ENCODE assay signal across 12 mouse cellular contexts in genomic region chr6:115519275-115519699, GRCm38 (mm10). TPM values are rescaled to one million over a fixed set of nuclear protein-coding genes. Genes with fewer than 3 reads are reported as not detected.
A peak's percentile ranks its signal among the peaks of the same experiment; 100 is the strongest.
DNase-seq lines count a peak whose midpoint lies in the region; ATAC-seq and TF ChIP-seq lines count a peak whose summit lies in the region.
"Had no signal": no experiment of that assay in that cellular context is flagged by ENCODE, and none has a peak within 500 bp of the region (broad histone marks: within the 10 kb centered on the region; RNA-seq: fewer than 3 reads in every experiment).

No protein-coding gene starts in this region.

- no peaks in the 10 kb centered on the region for H3K9me3 ChIP-seq in liver, embryonic 16.5 days (replicated peaks; ENCODE audit: control insufficient read depth, low read length)
- H3K9me3 ChIP-seq in forebrain, embryonic 13.5 days (replicated peaks) = no peaks in the 10 kb centered on the region
- H3K9me3 ChIP-seq: limb, embryonic 12.5 days; neural tube, embryonic 13.5 days had no signal

- H3K4me1 ChIP-seq in bone marrow, adult 2 months (ENCODE audit: control insufficient read depth, insufficient read depth, low read length) = peaks cover 15% of the 10 kb centered on the region
- H3K4me1 ChIP-seq in liver, embryonic 16.5 days (ENCODE audit: control insufficient read depth, low read depth, low read length) = peaks cover 2% of the 10 kb centered on the region; the same call in 1 of the 2 replicates
- no peaks in the 10 kb centered on the region for H3K4me1 ChIP-seq in forebrain, embryonic 13.5 days
- H3K4me1 ChIP-seq: limb, embryonic 12.5 days; neural tube, embryonic 13.5 days had no signal

- 0 out of 2 replicates have a peak overlapping the region, but pooled peaks have one; percentile 1 for H3K4me2 ChIP-seq in liver, embryonic 16.5 days (ENCODE audit: low read depth, low read length)
- no peak overlapping the region for H3K4me2 ChIP-seq in forebrain, embryonic 13.5 days
- H3K4me2 ChIP-seq: limb, embryonic 12.5 days; neural tube, embryonic 13.5 days had no signal

- TF ChIP-seq CTCF in layer of hippocampus, adult 2 months (conservative IDR thresholded peaks at IDR 0.05) = no peak
- TF ChIP-seq CTCF in bone marrow, adult 2 months (IDR thresholded peaks at IDR 0.05; ENCODE audit: control insufficient read depth, insufficient read depth, low read length) = no peak

- no peak overlapping the region for H3K4me3 ChIP-seq in layer of hippocampus, adult 2 months
- peak overlapping the region; percentile 7 for H3K4me3 ChIP-seq in bone marrow, adult 2 months (replicated peaks; ENCODE audit: control insufficient read depth, low read depth, low read length)
- no peak overlapping the region for H3K4me3 ChIP-seq in liver, embryonic 16.5 days (ENCODE audit: low read depth, low read length)
- H3K4me3 ChIP-seq in forebrain, embryonic 13.5 days = no peak overlapping the region
- H3K4me3 ChIP-seq: limb, embryonic 12.5 days; neural tube, embryonic 13.5 days had no signal

- H3K27me3 ChIP-seq in liver, embryonic 16.5 days (ENCODE audit: control insufficient read depth, insufficient read depth, low read depth, low read length) = no peaks in the 10 kb centered on the region
- no peaks in the 10 kb centered on the region for H3K27me3 ChIP-seq in forebrain, embryonic 13.5 days
- H3K27me3 ChIP-seq: limb, embryonic 12.5 days; neural tube, embryonic 13.5 days had no signal

- WGBS in bone marrow, adult 2 months = 1% methylated on average over 12 of the region's 12 CpGs
- WGBS in liver, embryonic 16.5 days (ENCODE audit: insufficient replicate concordance) = 19% methylated on average over 11 of the region's 12 CpGs
- 75% methylated on average over 10 of the region's 12 CpGs for WGBS in forebrain, embryonic 13.5 days

- ATAC-seq in liver, embryonic 16.5 days (ENCODE audit: low read depth) = peak; percentile 56
- ATAC-seq in frontal cortex, adult (ENCODE audit: low TSS enrichment) = no peak
- no peak for ATAC-seq in forebrain, embryonic 13.5 days
- ATAC-seq: hindbrain, embryonic 16.5 days had no signal

- peak; percentile 33; the same call in 1 of the 2 replicates for TF ChIP-seq POLR2A in bone marrow, adult 2 months (IDR thresholded peaks at IDR 0.05; ENCODE audit: borderline replicate concordance, control insufficient read depth, low read depth, low read length)

- no peak overlapping the region for H3K9ac ChIP-seq in liver, embryonic 16.5 days (ENCODE audit: low read depth, low read length)
- H3K9ac ChIP-seq in forebrain, embryonic 13.5 days = no peak overlapping the region
- H3K9ac ChIP-seq: limb, embryonic 12.5 days; neural tube, embryonic 13.5 days had no signal

- no peak for DNase-seq in layer of hippocampus, adult 2 months (ENCODE audit: low spot score in 2 of 2)
- no peak for DNase-seq in layer of hippocampus, postnatal 36 days
- DNase-seq in thymus, postnatal 0 days (ENCODE audit: low spot score) = peak; percentile 69
- no peak for DNase-seq in layer of hippocampus, adult 9-10 months (ENCODE audit: low spot score)
- DNase-seq: cerebellum, postnatal 25 days had no signal

- H3K27ac ChIP-seq in layer of hippocampus, adult 2 months = peak overlapping the region; percentile 86; the same call in 1 of the 2 replicates
- peak overlapping the region; percentile 42 for H3K27ac ChIP-seq in bone marrow, adult 2 months (ENCODE audit: control insufficient read depth, insufficient read depth, low read depth, low read length, poor library complexity)
- no peak overlapping the region for H3K27ac ChIP-seq in liver, embryonic 16.5 days (ENCODE audit: low read length)
- no peak overlapping the region for H3K27ac ChIP-seq in forebrain, embryonic 13.5 days
- H3K27ac ChIP-seq: limb, embryonic 12.5 days; neural tube, embryonic 13.5 days had no signal

- no peaks in the 10 kb centered on the region for H3K36me3 ChIP-seq in liver, embryonic 16.5 days (ENCODE audit: control insufficient read depth, insufficient read depth)
- no peaks in the 10 kb centered on the region for H3K36me3 ChIP-seq in forebrain, embryonic 13.5 days (ENCODE audit: poor library complexity, severe bottlenecking)
- H3K36me3 ChIP-seq: limb, embryonic 12.5 days; neural tube, embryonic 13.5 days had no signal

RNA-seq across cellular contexts. Expression of gene Tsen2, which starts 25.2 kb away (rescaled TPM):
- 10 to 100 TPM; 26.2 to 27.1 TPM for total RNA-seq in layer of hippocampus, adult 2 months (2021)
- total RNA-seq in layer of hippocampus, postnatal 36 days (2021) = 10 to 100 TPM; 20.6 to 26.8 TPM
- polyA plus RNA-seq in bone marrow, adult 2 months (2011; ENCODE audit: insufficient read depth, insufficient read length, low replicate concordance, missing spikeins) = 1.9 and 5.0 TPM in 2 replicates
- 7.6 and 8.5 TPM in 2 replicates for polyA plus RNA-seq in liver, embryonic 16.5 days (2015; fragmentation: Nextera tagmentation; extraction: Ambion mirVana)
- 18.1 and 21.0 TPM in 2 replicates for polyA plus RNA-seq in thymus, postnatal 0 days (2015; fragmentation: Nextera tagmentation; extraction: Ambion mirVana)
- polyA plus RNA-seq in forebrain, embryonic 13.5 days (2015; fragmentation: Nextera tagmentation; extraction: Ambion mirVana) = 35.0 and 36.9 TPM in 2 replicates

Comparison
In these comparisons a context has a peak if more than half of its experiments do, and no peak if none do; other contexts are left out.
1. H3K27ac ChIP-seq: peak in layer of hippocampus, adult 2 months (single experiment) and bone marrow, adult 2 months (single experiment); none in liver, embryonic 16.5 days (single experiment) and forebrain, embryonic 13.5 days (single experiment).